Mouse (Mus musculus): ENCODE data around the gene Olfr65. TPM values are rescaled to one million over a fixed set of nuclear protein-coding genes. Genes with fewer than 3 reads are reported as not detected.

Olfr65 gene
- total RNA-seq, 2 experiments from 2014 or later, result not detected

Other genes starting within 250 kb of the Olfr65 start
Only the 30 nearest of the 34 such genes appear.
- not detected in 2 replicates for gene Olfr624, start 232.3 kb upstream of the Olfr65 start, total RNA-seq (2014; fragmentation: Nextera tagmentation)
- not detected in 2 replicates for gene Olfr624, start 232.3 kb upstream of the Olfr65 start, total RNA-seq (2017)
- not detected in 2 replicates for gene Olfr625-ps1, start 220.8 kb upstream of the Olfr65 start, total RNA-seq (2014; fragmentation: Nextera tagmentation)
- not detected in 2 replicates for gene Olfr625-ps1, start 220.8 kb upstream of the Olfr65 start, total RNA-seq (2017)
- not detected in 2 replicates for gene Olfr243, start 188.8 kb upstream of the Olfr65 start, total RNA-seq (2014; fragmentation: Nextera tagmentation)
- not detected in 2 replicates for gene Olfr243, start 188.8 kb upstream of the Olfr65 start, total RNA-seq (2017)
- gene Olfr628, start 173.1 kb upstream of the Olfr65 start, total RNA-seq (2014; fragmentation: Nextera tagmentation), result not detected in 2 replicates
- not detected in 2 replicates for gene Olfr628, start 173.1 kb upstream of the Olfr65 start, total RNA-seq (2017)
- not detected in 2 replicates for gene Olfr629, start 158.5 kb upstream of the Olfr65 start, total RNA-seq (2014; fragmentation: Nextera tagmentation)
- not detected in 2 replicates for gene Olfr629, start 158.5 kb upstream of the Olfr65 start, total RNA-seq (2017)
- gene Olfr630, start 146.2 kb upstream of the Olfr65 start, total RNA-seq (2014; fragmentation: Nextera tagmentation), result not detected in 2 replicates
- gene Olfr630, start 146.2 kb upstream of the Olfr65 start, total RNA-seq (2017), result not detected in 2 replicates
- not detected in 2 replicates for gene Olfr69, start 131.9 kb upstream of the Olfr65 start, total RNA-seq (2014; fragmentation: Nextera tagmentation)
- gene Olfr69, start 131.9 kb upstream of the Olfr65 start, total RNA-seq (2017), result not detected in 2 replicates
- not detected in 2 replicates for gene Olfr68, start 123.8 kb upstream of the Olfr65 start, total RNA-seq (2014; fragmentation: Nextera tagmentation)
- gene Olfr68, start 123.8 kb upstream of the Olfr65 start, total RNA-seq (2017), result not detected in 2 replicates
- not detected in 2 replicates for gene Olfr67, start 111.7 kb upstream of the Olfr65 start, total RNA-seq (2014; fragmentation: Nextera tagmentation)
- not detected in 2 replicates for gene Olfr67, start 111.7 kb upstream of the Olfr65 start, total RNA-seq (2017)
- gene Hbb-bt, start 89.5 kb upstream of the Olfr65 start, total RNA-seq (2014; fragmentation: Nextera tagmentation), result not detected in 2 replicates
- not detected in 2 replicates for gene Hbb-bt, start 89.5 kb upstream of the Olfr65 start, total RNA-seq (2017)
- not detected in 2 replicates for gene Hbb-bs, start 75.4 kb upstream of the Olfr65 start, total RNA-seq (2014; fragmentation: Nextera tagmentation)
- gene Hbb-bs, start 75.4 kb upstream of the Olfr65 start, total RNA-seq (2017), result 1.6 and 5.2 TPM in 2 replicates
- not detected in 2 replicates for gene Hbb-bh2, start 63.0 kb upstream of the Olfr65 start, total RNA-seq (2014; fragmentation: Nextera tagmentation)
- gene Hbb-bh2, start 63.0 kb upstream of the Olfr65 start, total RNA-seq (2017), result not detected in 2 replicates
- not detected in 2 replicates for gene Hbb-bh1, start 60.3 kb upstream of the Olfr65 start, total RNA-seq (2014; fragmentation: Nextera tagmentation)
- not detected in 2 replicates for gene Hbb-bh1, start 60.3 kb upstream of the Olfr65 start, total RNA-seq (2017)
- gene Hbb-y, start 50.3 kb upstream of the Olfr65 start, total RNA-seq (2014; fragmentation: Nextera tagmentation), result not detected in 2 replicates
- not detected in 2 replicates for gene Hbb-y, start 50.3 kb upstream of the Olfr65 start, total RNA-seq (2017)
- gene Olfr66, start 17.2 kb upstream of the Olfr65 start, total RNA-seq (2014; fragmentation: Nextera tagmentation), result not detected in 2 replicates
- gene Olfr66, start 17.2 kb upstream of the Olfr65 start, total RNA-seq (2017), result not detected in 2 replicates
- not detected in 2 replicates for gene Olfr64, start 9.0 kb upstream of the Olfr65 start, total RNA-seq (2014; fragmentation: Nextera tagmentation)
- not detected in 2 replicates for gene Olfr64, start 9.0 kb upstream of the Olfr65 start, total RNA-seq (2017)
- gene Olfr631, start 25.3 kb downstream of the Olfr65 start, total RNA-seq (2014; fragmentation: Nextera tagmentation), result not detected in 2 replicates
- gene Olfr631, start 25.3 kb downstream of the Olfr65 start, total RNA-seq (2017), result not detected in 2 replicates
- gene Olfr632, start 30.9 kb downstream of the Olfr65 start, total RNA-seq (2014; fragmentation: Nextera tagmentation), result not detected in 2 replicates
- gene Olfr632, start 30.9 kb downstream of the Olfr65 start, total RNA-seq (2017), result not detected in 2 replicates
- gene Olfr633, start 41.0 kb downstream of the Olfr65 start, total RNA-seq (2014; fragmentation: Nextera tagmentation), result not detected in 2 replicates
- gene Olfr633, start 41.0 kb downstream of the Olfr65 start, total RNA-seq (2017), result not detected in 2 replicates
- not detected in 2 replicates for gene Olfr635, start 67.7 kb downstream of the Olfr65 start, total RNA-seq (2014; fragmentation: Nextera tagmentation)
- gene Olfr635, start 67.7 kb downstream of the Olfr65 start, total RNA-seq (2017), result not detected in 2 replicates
- not detected in 2 replicates for gene Olfr638, start 95.3 kb downstream of the Olfr65 start, total RNA-seq (2014; fragmentation: Nextera tagmentation)
- gene Olfr638, start 95.3 kb downstream of the Olfr65 start, total RNA-seq (2017), result not detected in 2 replicates
- gene Olfr639, start 113.8 kb downstream of the Olfr65 start, total RNA-seq (2014; fragmentation: Nextera tagmentation), result not detected in 2 replicates
- gene Olfr639, start 113.8 kb downstream of the Olfr65 start, total RNA-seq (2017), result not detected in 2 replicates
- not detected in 2 replicates for gene Olfr640, start 122.1 kb downstream of the Olfr65 start, total RNA-seq (2014; fragmentation: Nextera tagmentation)
- not detected in 2 replicates for gene Olfr640, start 122.1 kb downstream of the Olfr65 start, total RNA-seq (2017)
- not detected in 2 replicates for gene Olfr641, start 132.0 kb downstream of the Olfr65 start, total RNA-seq (2014; fragmentation: Nextera tagmentation)
- not detected in 2 replicates for gene Olfr641, start 132.0 kb downstream of the Olfr65 start, total RNA-seq (2017)
- gene Olfr642, start 149.2 kb downstream of the Olfr65 start, total RNA-seq (2014; fragmentation: Nextera tagmentation), result not detected in 2 replicates
- gene Olfr642, start 149.2 kb downstream of the Olfr65 start, total RNA-seq (2017), result not detected in 2 replicates
- gene 4930516K23Rik, start 158.0 kb downstream of the Olfr65 start, total RNA-seq (2014; fragmentation: Nextera tagmentation), result not detected in 2 replicates
- gene 4930516K23Rik, start 158.0 kb downstream of the Olfr65 start, total RNA-seq (2017), result not detected in 2 replicates
- not detected in 2 replicates for gene Olfr644, start 168.4 kb downstream of the Olfr65 start, total RNA-seq (2014; fragmentation: Nextera tagmentation)
- not detected in 2 replicates for gene Olfr644, start 168.4 kb downstream of the Olfr65 start, total RNA-seq (2017)
- not detected in 2 replicates for gene Olfr645, start 182.0 kb downstream of the Olfr65 start, total RNA-seq (2014; fragmentation: Nextera tagmentation)
- not detected in 2 replicates for gene Olfr645, start 182.0 kb downstream of the Olfr65 start, total RNA-seq (2017)
- gene Olfr646, start 201.4 kb downstream of the Olfr65 start, total RNA-seq (2014; fragmentation: Nextera tagmentation), result not detected in 2 replicates
- gene Olfr646, start 201.4 kb downstream of the Olfr65 start, total RNA-seq (2017), result not detected in 2 replicates
- not detected in 2 replicates for gene Ubqln5, start 226.3 kb downstream of the Olfr65 start, total RNA-seq (2014; fragmentation: Nextera tagmentation)
- gene Ubqln5, start 226.3 kb downstream of the Olfr65 start, total RNA-seq (2017), result not detected in 2 replicates